Mouse (Mus musculus): ENCODE measurements around the gene Nynrin. TPM values are rescaled to one million over a fixed set of nuclear protein-coding genes. Genes with fewer than 3 reads are reported as not detected.

The Nynrin gene
- total RNA-seq, 1 experiment, result 7.1 TPM

GRCm38 (mm10) chr14:55886571-55887382 is 33.0 kb downstream of the Nynrin start:
- no peak overlapping the region for H3K27ac ChIP-seq (ENCODE audit: insufficient read depth, low read depth, low read length, poor library complexity, severe bottlenecking)
- in situ Hi-C loops (cut with MboI; ENCODE audit: low sequenced_read_pairs in 2 of 2, unreplicated experiment in 2 of 2), result no loop called here
- H3K4me1 ChIP-seq (ENCODE audit: control insufficient read depth in 2 of 2, insufficient read depth in 2 of 2, low read length in 2 of 2, poor library complexity in 1 of 2), result peaks cover 3 to 36% of the 10 kb centered on the region in 2 experiments; a peak in 2 of 4 replicates
- no peak for TF ChIP-seq ZC3H11A (IDR thresholded peaks at IDR 0.05; ENCODE audit: borderline replicate concordance, low read depth, low read length)
- TF ChIP-seq MAFK (IDR thresholded peaks at IDR 0.05; ENCODE audit: insufficient read depth, low read depth, low read length), result no peak
- TF ChIP-seq ZNF384 (IDR thresholded peaks at IDR 0.05; ENCODE audit: low read depth, low read length), result no peak
- no peak for TF ChIP-seq HCFC1 (IDR thresholded peaks at IDR 0.05; ENCODE audit: borderline replicate concordance, insufficient read depth, low read length)
- no peak for TF ChIP-seq CHD2 (IDR thresholded peaks at IDR 0.05; ENCODE audit: low read depth, low read length)
- peak overlapping the region; percentile 39; the same call in 1 of the 2 replicates for H3K9ac ChIP-seq (ENCODE audit: insufficient read depth, low read depth, low read length, poor library complexity, severe bottlenecking)
- H3K36me3 ChIP-seq (ENCODE audit: control insufficient read depth, insufficient read depth, low read length, poor library complexity, severe bottlenecking), result peaks cover 19% of the 10 kb centered on the region; the same call in 1 of the 2 replicates
- 0 out of 4 replicates have a peak overlapping the region, but pooled peaks of 1 of the 2 experiments have one; percentile 9 for H3K4me3 ChIP-seq (ENCODE audit: insufficient read depth in 1 of 2, low read depth in 1 of 2, low read length in 2 of 2, poor library complexity in 1 of 2, severe bottlenecking in 1 of 2)
- no peaks in the 10 kb centered on the region for H3K9me3 ChIP-seq (ENCODE audit: control insufficient read depth, insufficient read depth, low read depth, low read length)
- DNase-seq (ENCODE audit: low read depth, low spot score), result no peak

DNA sequence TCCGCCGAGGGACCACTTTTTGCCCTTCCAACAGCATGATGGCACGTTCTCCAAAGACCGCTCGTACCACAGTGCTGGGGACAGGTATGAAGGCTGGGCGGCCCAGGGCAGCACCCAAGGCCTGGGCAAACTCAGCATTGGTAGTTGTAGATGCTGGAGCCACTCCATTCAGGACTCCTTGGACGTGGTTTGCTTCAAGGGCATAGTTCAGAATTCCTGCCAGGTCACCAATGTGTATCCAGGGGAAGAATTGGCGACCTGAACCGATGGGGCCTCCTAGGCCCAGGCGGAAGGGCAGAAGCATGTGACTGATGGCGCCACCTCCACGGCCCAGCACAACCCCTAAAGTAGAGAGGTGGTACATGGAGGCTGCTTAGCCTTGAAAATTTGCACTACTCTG is 43.9 kb downstream of the Nynrin start:
- H3K27ac ChIP-seq (ENCODE audit: insufficient read depth, low read depth, low read length, poor library complexity, severe bottlenecking), result no peak overlapping the region; the same call in 1 of the 2 replicates
- TF ChIP-seq CHD2 (IDR thresholded peaks at IDR 0.05; ENCODE audit: low read depth, low read length) (no peak), ZC3H11A (IDR thresholded peaks at IDR 0.05; ENCODE audit: borderline replicate concordance, low read depth, low read length) (no peak), HCFC1 (IDR thresholded peaks at IDR 0.05; ENCODE audit: borderline replicate concordance, insufficient read depth, low read length) (no peak), ZNF384 (IDR thresholded peaks at IDR 0.05; ENCODE audit: low read depth, low read length) (no peak), MAFK (IDR thresholded peaks at IDR 0.05; ENCODE audit: insufficient read depth, low read depth, low read length) (no peak)
- H3K4me3 ChIP-seq (ENCODE audit: insufficient read depth in 1 of 2, low read depth in 1 of 2, low read length in 2 of 2, poor library complexity in 1 of 2, severe bottlenecking in 1 of 2), result no peak overlapping the region
- H3K9ac ChIP-seq (ENCODE audit: insufficient read depth, low read depth, low read length, poor library complexity, severe bottlenecking), result no peak overlapping the region
- H3K4me1 ChIP-seq (ENCODE audit: control insufficient read depth in 2 of 2, insufficient read depth in 2 of 2, low read length in 2 of 2, poor library complexity in 1 of 2), result peaks cover 6 to 13% of the 10 kb centered on the region in 2 experiments; a peak in 2 of 4 replicates
- no peak for DNase-seq (ENCODE audit: low read depth, low spot score)
- in situ Hi-C loops (cut with MboI; ENCODE audit: low sequenced_read_pairs in 2 of 2, unreplicated experiment in 2 of 2), result no loop called here
- no peaks in the 10 kb centered on the region for H3K9me3 ChIP-seq (ENCODE audit: control insufficient read depth, insufficient read depth, low read depth, low read length)
- peaks cover 19% of the 10 kb centered on the region for H3K36me3 ChIP-seq (ENCODE audit: control insufficient read depth, insufficient read depth, low read length, poor library complexity, severe bottlenecking)

GRCm38 (mm10) chr14:55898947-55899346 is 45.1 kb downstream of the Nynrin start:
- TF ChIP-seq CHD2 (IDR thresholded peaks at IDR 0.05; ENCODE audit: low read depth, low read length) (no peak), ZC3H11A (IDR thresholded peaks at IDR 0.05; ENCODE audit: borderline replicate concordance, low read depth, low read length) (no peak), ZNF384 (IDR thresholded peaks at IDR 0.05; ENCODE audit: low read depth, low read length) (no peak), MAFK (IDR thresholded peaks at IDR 0.05; ENCODE audit: insufficient read depth, low read depth, low read length) (no peak), HCFC1 (IDR thresholded peaks at IDR 0.05; ENCODE audit: borderline replicate concordance, insufficient read depth, low read length) (no peak)
- Histone ChIP-seq H3K4me1 (ENCODE audit: control insufficient read depth in 2 of 2, insufficient read depth in 2 of 2, low read length in 2 of 2, poor library complexity in 1 of 2) (peaks cover 6 to 13% of the 10 kb centered on the region in 2 experiments; a peak in 2 of 4 replicates), H3K4me3 (ENCODE audit: insufficient read depth in 1 of 2, low read depth in 1 of 2, low read length in 2 of 2, poor library complexity in 1 of 2, severe bottlenecking in 1 of 2) (no peak overlapping the region), H3K9me3 (ENCODE audit: control insufficient read depth, insufficient read depth, low read depth, low read length) (no peaks in the 10 kb centered on the region), H3K9ac (ENCODE audit: insufficient read depth, low read depth, low read length, poor library complexity, severe bottlenecking) (no peak overlapping the region), H3K27ac (ENCODE audit: insufficient read depth, low read depth, low read length, poor library complexity, severe bottlenecking) (no peak overlapping the region), H3K36me3 (ENCODE audit: control insufficient read depth, insufficient read depth, low read length, poor library complexity, severe bottlenecking) (peaks cover 13% of the 10 kb centered on the region)
- in situ Hi-C loops (cut with MboI; ENCODE audit: low sequenced_read_pairs in 2 of 2, unreplicated experiment in 2 of 2), result no loop called here
- no peak for DNase-seq (ENCODE audit: low read depth, low spot score)

GRCm38 (mm10) chr14:55899701-55900413 is 46.0 kb downstream of the Nynrin start, which contains the start of gene Sdr39u1:
Gene Sdr39u1 (minus strand): TSS chr14:55900293.
- Histone ChIP-seq H3K9ac (ENCODE audit: insufficient read depth, low read depth, low read length, poor library complexity, severe bottlenecking) (peak within 1 kb of the TSS; percentile 73), H3K27ac (ENCODE audit: insufficient read depth, low read depth, low read length, poor library complexity, severe bottlenecking) (no peak within 1 kb of the TSS), H3K9me3 (ENCODE audit: control insufficient read depth, insufficient read depth, low read depth, low read length) (no peaks in the 10 kb centered on the region), H3K36me3 (ENCODE audit: control insufficient read depth, insufficient read depth, low read length, poor library complexity, severe bottlenecking) (peaks cover 5% of the 10 kb centered on the region), H3K4me1 (ENCODE audit: control insufficient read depth in 2 of 2, insufficient read depth in 2 of 2, low read length in 2 of 2, poor library complexity in 1 of 2) (peaks cover 6 to 13% of the 10 kb centered on the region in 2 experiments; a peak in 2 of 4 replicates), H3K4me3 (ENCODE audit: insufficient read depth in 1 of 2, low read depth in 1 of 2, low read length in 2 of 2, poor library complexity in 1 of 2, severe bottlenecking in 1 of 2) (peak within 1 kb of the TSS; percentile 56 to 62)
- TF ChIP-seq MAFK (IDR thresholded peaks at IDR 0.05; ENCODE audit: insufficient read depth, low read depth, low read length), result no peak
- TF ChIP-seq ZNF384 (IDR thresholded peaks at IDR 0.05; ENCODE audit: low read depth, low read length), result no peak
- TF ChIP-seq HCFC1 (IDR thresholded peaks at IDR 0.05; ENCODE audit: borderline replicate concordance, insufficient read depth, low read length), result no peak
- no peak for TF ChIP-seq ZC3H11A (IDR thresholded peaks at IDR 0.05; ENCODE audit: borderline replicate concordance, low read depth, low read length)
- TF ChIP-seq CHD2 (IDR thresholded peaks at IDR 0.05; ENCODE audit: low read depth, low read length), result peak; percentile 79
- in situ Hi-C loops (cut with MboI; ENCODE audit: low sequenced_read_pairs in 2 of 2, unreplicated experiment in 2 of 2), result no loop called here
- peak; percentile 63 for DNase-seq (ENCODE audit: low read depth, low spot score)

Data from ES-E14 (cell line).